Mouse (Mus musculus) embryonic facial prominence, embryonic 11.5 days (tissue): ENCODE data around the gene Plxdc2. TPM values are rescaled to one million over a fixed set of nuclear protein-coding genes. Genes with fewer than 3 reads are reported as not detected.

Source experiments
- ATAC-seq: fragments of 200-750 bp; cut with Nextera tagmentation; replicated peaks from 2 replicates; pipeline ENCODE4 v1.8.0; 2017; ENCODE audit warnings: low read depth; ENCODE audit not compliant: insufficient number of reproducible peaks, low FRiP score, low TSS enrichment
- DNase-seq: peaks from one replicate; pipeline ENCODE4 v3.0.0-alpha.2; 2015; ENCODE audit warnings: low spot score
- H3K27ac ChIP-seq: fragments of 300-500 bp; sonication (generic); replicated peaks from 2 replicates; pipeline ENCODE4 v1.5.1; 2014; ENCODE audit warnings: mild to moderate bottlenecking, low read depth, low read length, control low read depth
- H3K27me3 ChIP-seq: fragments of 300-500 bp; sonication (generic); 2 replicates; pipeline ENCODE4 v1.6.1; 2014; ENCODE audit warnings: mild to moderate bottlenecking, low read length, moderate library complexity, mixed read lengths; ENCODE audit not compliant: control insufficient read depth, insufficient read depth
- H3K36me3 ChIP-seq: fragments of 300-500 bp; sonication (generic); replicated peaks from 2 replicates; pipeline ENCODE4 v1.6.1; 2014; ENCODE audit warnings: low read depth, mild to moderate bottlenecking, low read length, moderate library complexity, mixed read lengths; ENCODE audit not compliant: control insufficient read depth, insufficient read depth
- H3K4me1 ChIP-seq: fragments of 300-500 bp; sonication (generic); 2 replicates; pipeline ENCODE4 v1.6.1; 2014; ENCODE audit warnings: low read length, mixed read lengths; ENCODE audit not compliant: control insufficient read depth, insufficient read depth
- H3K4me2 ChIP-seq: fragments of 300-500 bp; sonication (generic); 2 replicates; pipeline ENCODE4 v1.6.1; 2014; ENCODE audit warnings: low read depth, mild to moderate bottlenecking, control low read depth, low read length, moderate library complexity
- H3K4me3 ChIP-seq: fragments of 300-500 bp; sonication (generic); 2 replicates; pipeline ENCODE4 v1.5.1; 2014; ENCODE audit warnings: low read depth, low read length, control low read depth
- H3K9ac ChIP-seq: fragments of 300-500 bp; sonication (generic); replicated peaks from 2 replicates; pipeline ENCODE4 v1.6.1; 2014; ENCODE audit warnings: mild to moderate bottlenecking, control low read depth, low read length
- H3K9me3 ChIP-seq: fragments of 300-500 bp; sonication (generic); replicated peaks from 2 replicates; pipeline ENCODE4 v1.6.1; 2016; ENCODE audit warnings: mild to moderate bottlenecking, low read length, inconsistent platforms, mixed read lengths; ENCODE audit not compliant: control insufficient read depth
- whole genome bisulfite sequencing: fragments of 180-500 bp; shearing (Covaris S2); extraction: QIAGEN DNeasy Blood & Tissue Kit; methylation state at CpG from one replicate; pipeline ENCODE4 v1.1.7; 2014; 5-methylcytosine and 5-hydroxymethylcytosine counted together
- polyA plus RNA-seq: library from polyadenylated mRNA; unstranded; fragments of >200 nt; fragmentation: Nextera tagmentation; extraction: Ambion mirVana; gene quantifications from 2 replicates; pipeline ENCODE4 v1.2.1, GENCODE M21; 2014

Gene Plxdc2
- polyA plus RNA-seq, 1 experiment from 2014 or later = 20.5 TPM

- 89% methylated on average over 1 of the region's 1 CpGs for whole genome bisulfite sequencing
- H3K27ac ChIP-seq = no peak overlapping the region
- no peak overlapping the region for H3K4me2 ChIP-seq
- H3K9me3 ChIP-seq = no peaks in the 10 kb centered on the region
- no peak for ATAC-seq
- no peak for DNase-seq
- H3K27me3 ChIP-seq = no peaks in the 10 kb centered on the region
- H3K36me3 ChIP-seq = no peaks in the 10 kb centered on the region
- no peak overlapping the region for H3K4me3 ChIP-seq
- no peaks in the 10 kb centered on the region for H3K4me1 ChIP-seq
- no peak overlapping the region for H3K9ac ChIP-seq
Observed at GRCm38 (mm10) chr2:16668391-16668790, 312.3 kb downstream of the Plxdc2 start.

DNA sequence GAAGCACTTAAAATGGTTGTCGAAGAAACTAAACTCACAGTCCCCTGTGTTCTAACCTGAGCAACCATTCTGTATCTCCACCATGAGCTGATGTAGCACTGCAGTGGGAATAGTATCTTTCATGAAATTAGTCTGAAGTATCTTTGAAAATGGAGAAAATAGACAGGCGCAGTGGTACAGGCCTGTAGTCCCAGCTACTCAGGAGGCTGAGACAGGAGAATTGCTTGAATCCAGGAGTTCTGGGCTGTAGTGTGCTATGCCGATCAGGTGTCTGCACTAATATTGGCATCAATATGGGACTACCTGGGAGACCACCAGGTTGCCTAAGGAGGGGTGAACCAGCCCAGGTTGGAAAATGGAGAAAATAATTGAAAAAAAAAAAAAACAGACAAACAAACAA lies 326.8 kb downstream of the Plxdc2 start:
- Histone ChIP-seq H3K9me3 (no peaks in the 10 kb centered on the region), H3K27ac (no peak overlapping the region), H3K9ac (no peak overlapping the region), H3K4me3 (no peak overlapping the region), H3K36me3 (no peaks in the 10 kb centered on the region), H3K4me1 (no peaks in the 10 kb centered on the region), H3K4me2 (no peak overlapping the region), H3K27me3 (no peaks in the 10 kb centered on the region)
- ATAC-seq (no peak), DNase-seq (no peak)
- 97% methylated on average over 3 of the region's 3 CpGs for WGBS

GRCm38 (mm10) chr2:16683739-16684138 lies 327.6 kb downstream of the Plxdc2 start:
- Histone ChIP-seq H3K9ac (no peak overlapping the region), H3K27me3 (no peaks in the 10 kb centered on the region), H3K4me1 (no peaks in the 10 kb centered on the region), H3K4me3 (no peak overlapping the region), H3K27ac (no peak overlapping the region), H3K36me3 (no peaks in the 10 kb centered on the region), H3K4me2 (no peak overlapping the region), H3K9me3 (no peaks in the 10 kb centered on the region)
- no peak for ATAC-seq
- WGBS = 60% methylated on average over 3 of the region's 3 CpGs
- DNase-seq = peak; percentile 34

- no peaks in the 10 kb centered on the region for H3K36me3 ChIP-seq
- no peak overlapping the region for H3K4me3 ChIP-seq
- no peak overlapping the region for H3K4me2 ChIP-seq
- H3K27ac ChIP-seq = no peak overlapping the region
- H3K4me1 ChIP-seq = no peaks in the 10 kb centered on the region
- 89% methylated on average over 1 of the region's 1 CpGs for WGBS
- H3K9ac ChIP-seq = no peak overlapping the region
- no peak for ATAC-seq
- DNase-seq = no peak
- no peaks in the 10 kb centered on the region for H3K27me3 ChIP-seq
- H3K9me3 ChIP-seq = no peaks in the 10 kb centered on the region
Observed at GRCm38 (mm10) chr2:16684529-16684928, 328.4 kb downstream of the Plxdc2 start.

- 47% methylated on average over 2 of the region's 2 CpGs for WGBS
- no peak overlapping the region for H3K4me3 ChIP-seq
- no peaks in the 10 kb centered on the region for H3K4me1 ChIP-seq
- H3K9ac ChIP-seq = no peak overlapping the region
- H3K4me2 ChIP-seq = no peak overlapping the region
- no peak for ATAC-seq
- H3K27me3 ChIP-seq = no peaks in the 10 kb centered on the region
- H3K9me3 ChIP-seq = no peaks in the 10 kb centered on the region
- DNase-seq = no peak
- no peaks in the 10 kb centered on the region for H3K36me3 ChIP-seq
- no peak overlapping the region for H3K27ac ChIP-seq
Observed at GRCm38 (mm10) chr2:16696390-16696789, 340.3 kb downstream of the Plxdc2 start.

DNA sequence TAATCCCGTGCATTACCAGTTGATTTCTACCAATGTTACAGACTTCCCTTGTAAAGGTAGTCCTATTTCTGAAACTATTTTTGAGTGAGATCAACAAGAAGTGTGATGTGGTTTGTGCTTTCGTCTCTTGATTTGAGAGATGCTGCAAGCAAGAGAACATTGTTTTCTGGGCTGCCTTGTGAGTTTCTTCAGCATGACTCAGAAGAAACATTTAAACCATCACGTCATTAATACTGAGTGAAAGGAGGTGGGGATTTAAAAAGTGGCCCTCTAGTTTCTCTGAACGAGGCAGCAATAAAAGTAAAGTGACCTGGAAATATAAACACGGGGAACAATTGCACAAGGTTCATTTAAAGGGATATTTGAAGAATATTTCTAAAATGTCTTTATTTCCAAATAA lies 341.1 kb downstream of the Plxdc2 start:
- Histone ChIP-seq H3K9ac (no peak overlapping the region), H3K27ac (no peak overlapping the region), H3K4me1 (no peaks in the 10 kb centered on the region), H3K4me3 (no peak overlapping the region), H3K9me3 (no peaks in the 10 kb centered on the region), H3K4me2 (no peak overlapping the region), H3K36me3 (no peaks in the 10 kb centered on the region), H3K27me3 (no peaks in the 10 kb centered on the region)
- ATAC-seq = no peak
- DNase-seq = no peak
- 80% methylated on average over 5 of the region's 5 CpGs for WGBS

DNA sequence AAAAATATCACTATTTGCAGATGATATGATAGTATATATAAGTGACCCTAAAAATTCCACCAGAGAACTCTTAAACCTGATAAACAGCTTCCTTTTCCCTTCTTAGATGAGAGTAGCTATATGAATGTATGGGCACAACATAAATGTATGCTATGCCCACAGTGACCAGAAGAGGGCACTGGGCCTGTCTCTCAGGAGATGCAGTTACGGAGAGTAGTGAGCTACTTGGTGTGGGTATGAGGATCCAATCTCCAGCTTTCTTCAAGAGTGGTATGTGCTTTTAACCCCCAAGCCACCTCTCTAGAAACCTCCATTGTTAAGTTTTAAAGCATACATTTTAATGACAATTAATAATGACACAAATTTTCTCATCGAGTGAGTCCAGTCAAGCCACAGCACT lies 350.1 kb downstream of the Plxdc2 start:
- no peak overlapping the region for H3K9ac ChIP-seq
- H3K36me3 ChIP-seq = no peaks in the 10 kb centered on the region
- H3K27me3 ChIP-seq = no peaks in the 10 kb centered on the region
- ATAC-seq (no peak), DNase-seq (no peak)
- no peak overlapping the region for H3K4me3 ChIP-seq
- no peaks in the 10 kb centered on the region for H3K4me1 ChIP-seq
- H3K4me2 ChIP-seq = no peak overlapping the region
- H3K27ac ChIP-seq = no peak overlapping the region
- no peaks in the 10 kb centered on the region for H3K9me3 ChIP-seq
- 92% methylated on average over 2 of the region's 2 CpGs for WGBS

DNA sequence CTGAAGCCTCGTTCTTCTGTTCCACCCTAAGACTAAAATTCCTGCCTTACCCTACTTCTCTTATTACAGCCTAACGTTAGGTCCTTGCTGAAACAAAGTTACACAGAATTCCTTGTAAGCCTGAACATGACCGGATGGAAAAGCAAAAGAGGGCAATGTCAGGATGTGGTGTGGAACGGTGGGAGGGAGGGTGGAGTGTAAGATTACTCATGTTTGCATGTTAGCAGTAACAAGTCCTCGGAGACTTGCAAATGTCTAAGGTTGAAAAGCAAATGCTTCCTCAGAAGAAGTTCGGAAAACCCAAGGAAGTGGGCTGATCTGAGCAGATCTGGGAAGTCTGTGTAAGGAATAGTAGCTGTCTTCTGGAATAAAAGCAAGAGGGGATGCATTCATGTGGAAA lies 353.8 kb downstream of the Plxdc2 start:
- H3K4me3 ChIP-seq = no peak overlapping the region
- ATAC-seq = no peak
- peak; percentile 16 for DNase-seq

More for the DNA sequence above, 353.8 kb downstream of the Plxdc2 start:
- 39% methylated on average over 6 of the region's 6 CpGs for WGBS
- Histone ChIP-seq H3K9me3 (no peaks in the 10 kb centered on the region), H3K27me3 (no peaks in the 10 kb centered on the region), H3K36me3 (no peaks in the 10 kb centered on the region), H3K4me1 (no peaks in the 10 kb centered on the region), H3K27ac (no peak overlapping the region), H3K9ac (no peak overlapping the region), H3K4me2 (no peak overlapping the region)
